Mouse (Mus musculus): ENCODE results near the gene Sult1d1. TPM values are rescaled to one million over a fixed set of nuclear protein-coding genes. Genes with fewer than 3 reads are reported as not detected.

The Sult1d1 gene
- polyA plus RNA-seq, 1 experiment: not detected

- 72% methylated on average over 1 of the region's 1 CpGs for WGBS
- Histone ChIP-seq H3K4me1 (ENCODE audit: control insufficient read depth, insufficient read depth, low read length) (no peaks in the 10 kb centered on the region), H3K27me3 (ENCODE audit: control insufficient read depth, insufficient read depth, low read length) (no peaks in the 10 kb centered on the region), H3K27ac (ENCODE audit: insufficient read depth, low read length) (no peak overlapping the region), H3K4me3 (replicated peaks; ENCODE audit: insufficient read depth, low read depth, low read length) (no peak overlapping the region)
- DNase-seq: no peak
- TF ChIP-seq CTCF (IDR thresholded peaks at IDR 0.05; ENCODE audit: borderline replicate concordance, insufficient read depth, low read depth, low read length): no peak
- no peak for TF ChIP-seq POLR2A (IDR thresholded peaks at IDR 0.05; ENCODE audit: borderline replicate concordance, insufficient read depth, low read length)
These were observed 5.3 kb upstream of the Sult1d1 start for GRCm38 (mm10) chr5:87574174-87574573.

- H3K27ac ChIP-seq (ENCODE audit: insufficient read depth, low read length): no peak overlapping the region
- no peak for DNase-seq
- WGBS: 72% methylated on average over 5 of the region's 5 CpGs
- no peak overlapping the region for H3K4me3 ChIP-seq (replicated peaks; ENCODE audit: insufficient read depth, low read depth, low read length)
- H3K27me3 ChIP-seq (ENCODE audit: control insufficient read depth, insufficient read depth, low read length): no peaks in the 10 kb centered on the region
- TF ChIP-seq POLR2A (IDR thresholded peaks at IDR 0.05; ENCODE audit: borderline replicate concordance, insufficient read depth, low read length) (no peak), CTCF (IDR thresholded peaks at IDR 0.05; ENCODE audit: borderline replicate concordance, insufficient read depth, low read depth, low read length) (no peak)
- H3K4me1 ChIP-seq (ENCODE audit: control insufficient read depth, insufficient read depth, low read length): no peaks in the 10 kb centered on the region
These were observed 4.7 kb upstream of the Sult1d1 start for GRCm38 (mm10) chr5:87573490-87573889.

- H3K4me3 ChIP-seq (replicated peaks; ENCODE audit: insufficient read depth, low read depth, low read length): no peak overlapping the region
- H3K27me3 ChIP-seq (ENCODE audit: control insufficient read depth, insufficient read depth, low read length): no peaks in the 10 kb centered on the region
- no peak for TF ChIP-seq POLR2A (IDR thresholded peaks at IDR 0.05; ENCODE audit: borderline replicate concordance, insufficient read depth, low read length)
- no peak for TF ChIP-seq CTCF (IDR thresholded peaks at IDR 0.05; ENCODE audit: borderline replicate concordance, insufficient read depth, low read depth, low read length)
- H3K27ac ChIP-seq (ENCODE audit: insufficient read depth, low read length): no peak overlapping the region
- WGBS: 79% methylated on average over 6 of the region's 6 CpGs
- no peaks in the 10 kb centered on the region for H3K4me1 ChIP-seq (ENCODE audit: control insufficient read depth, insufficient read depth, low read length)
- DNase-seq: no peak
These were observed 4.0 kb upstream of the Sult1d1 start for GRCm38 (mm10) chr5:87572781-87573180.

GRCm38 (mm10) chr5:87567306-87567705 is 1.5 kb downstream of the Sult1d1 start:
- Histone ChIP-seq H3K27ac (ENCODE audit: insufficient read depth, low read length) (no peak overlapping the region), H3K4me3 (replicated peaks; ENCODE audit: insufficient read depth, low read depth, low read length) (no peak overlapping the region), H3K27me3 (ENCODE audit: control insufficient read depth, insufficient read depth, low read length) (no peaks in the 10 kb centered on the region), H3K4me1 (ENCODE audit: control insufficient read depth, insufficient read depth, low read length) (no peaks in the 10 kb centered on the region)
- DNase-seq: no peak
- 80% methylated on average over 1 of the region's 1 CpGs for WGBS
- TF ChIP-seq POLR2A (IDR thresholded peaks at IDR 0.05; ENCODE audit: borderline replicate concordance, insufficient read depth, low read length) (no peak), CTCF (IDR thresholded peaks at IDR 0.05; ENCODE audit: borderline replicate concordance, insufficient read depth, low read depth, low read length) (no peak)

GRCm38 (mm10) chr5:87562966-87563365 is 5.9 kb downstream of the Sult1d1 start:
- Histone ChIP-seq H3K4me3 (replicated peaks; ENCODE audit: insufficient read depth, low read depth, low read length) (no peak overlapping the region), H3K27ac (ENCODE audit: insufficient read depth, low read length) (no peak overlapping the region), H3K27me3 (ENCODE audit: control insufficient read depth, insufficient read depth, low read length) (no peaks in the 10 kb centered on the region), H3K4me1 (ENCODE audit: control insufficient read depth, insufficient read depth, low read length) (no peaks in the 10 kb centered on the region)
- TF ChIP-seq POLR2A (IDR thresholded peaks at IDR 0.05; ENCODE audit: borderline replicate concordance, insufficient read depth, low read length) (no peak), CTCF (IDR thresholded peaks at IDR 0.05; ENCODE audit: borderline replicate concordance, insufficient read depth, low read depth, low read length) (no peak)
- DNase-seq: no peak

GRCm38 (mm10) chr5:87562526-87562925 is 6.3 kb downstream of the Sult1d1 start:
- H3K4me3 ChIP-seq (replicated peaks; ENCODE audit: insufficient read depth, low read depth, low read length): no peak overlapping the region
- DNase-seq: no peak
- TF ChIP-seq POLR2A (IDR thresholded peaks at IDR 0.05; ENCODE audit: borderline replicate concordance, insufficient read depth, low read length) (no peak), CTCF (IDR thresholded peaks at IDR 0.05; ENCODE audit: borderline replicate concordance, insufficient read depth, low read depth, low read length) (no peak)
- no peaks in the 10 kb centered on the region for H3K4me1 ChIP-seq (ENCODE audit: control insufficient read depth, insufficient read depth, low read length)
- no peaks in the 10 kb centered on the region for H3K27me3 ChIP-seq (ENCODE audit: control insufficient read depth, insufficient read depth, low read length)
- 77% methylated on average over 4 of the region's 4 CpGs for WGBS
- H3K27ac ChIP-seq (ENCODE audit: insufficient read depth, low read length): no peak overlapping the region

- no peaks in the 10 kb centered on the region for H3K4me1 ChIP-seq (ENCODE audit: control insufficient read depth, insufficient read depth, low read length)
- H3K27me3 ChIP-seq (ENCODE audit: control insufficient read depth, insufficient read depth, low read length): no peaks in the 10 kb centered on the region
- TF ChIP-seq POLR2A (IDR thresholded peaks at IDR 0.05; ENCODE audit: borderline replicate concordance, insufficient read depth, low read length) (no peak), CTCF (IDR thresholded peaks at IDR 0.05; ENCODE audit: borderline replicate concordance, insufficient read depth, low read depth, low read length) (no peak)
- WGBS: 74% methylated on average over 5 of the region's 5 CpGs
- DNase-seq: no peak
- H3K4me3 ChIP-seq (replicated peaks; ENCODE audit: insufficient read depth, low read depth, low read length): no peak overlapping the region
- H3K27ac ChIP-seq (ENCODE audit: insufficient read depth, low read length): no peak overlapping the region
These were observed 8.7 kb downstream of the Sult1d1 start for GRCm38 (mm10) chr5:87560145-87560544.

- H3K27ac ChIP-seq (ENCODE audit: insufficient read depth, low read length): no peak overlapping the region
- H3K27me3 ChIP-seq (ENCODE audit: control insufficient read depth, insufficient read depth, low read length): no peaks in the 10 kb centered on the region
- no peak for TF ChIP-seq CTCF (IDR thresholded peaks at IDR 0.05; ENCODE audit: borderline replicate concordance, insufficient read depth, low read depth, low read length)
- no peak for TF ChIP-seq POLR2A (IDR thresholded peaks at IDR 0.05; ENCODE audit: borderline replicate concordance, insufficient read depth, low read length)
- DNase-seq: no peak
- WGBS: 35% methylated on average over 1 of the region's 1 CpGs
- H3K4me1 ChIP-seq (ENCODE audit: control insufficient read depth, insufficient read depth, low read length): no peaks in the 10 kb centered on the region
- H3K4me3 ChIP-seq (replicated peaks; ENCODE audit: insufficient read depth, low read depth, low read length): no peak overlapping the region
These were observed 17.9 kb downstream of the Sult1d1 start for GRCm38 (mm10) chr5:87550935-87551334.
